Mouse (Mus musculus) liver, postnatal 0 days (tissue): Measurements from ENCODE around the gene Rdh9. TPM values are rescaled to one million over a fixed set of nuclear protein-coding genes. Genes with fewer than 3 reads are reported as not detected.
"Not testable (repeated sequence)": the region's sequence is repeated elsewhere in the genome, so short reads cannot be mapped to it uniquely, and the experiment has no call there.

Experiments used
- ATAC-seq: fragments of 200-750 bp; cut with Nextera tagmentation; 2 replicates; pipeline ENCODE4 v1.8.0; 2017; ENCODE audit warnings: mild to moderate bottlenecking, moderate library complexity
- DNase-seq: peaks from one replicate; pipeline ENCODE4 v3.0.0-alpha.2; 2016
- H3K27ac ChIP-seq: fragments of 300-500 bp; sonication (generic); 2 replicates; pipeline ENCODE4 v1.5.1; 2014; ENCODE audit warnings: antibody characterized with exemption, moderate library complexity, mild to moderate bottlenecking, low read depth
- H3K27me3 ChIP-seq: fragments of 300-500 bp; sonication (generic); 2 replicates; pipeline ENCODE4 v1.6.1; 2014; ENCODE audit warnings: low read length, control low read depth, mixed read lengths; ENCODE audit not compliant: insufficient read depth
- H3K36me3 ChIP-seq: fragments of 300-500 bp; sonication (generic); replicated peaks from 2 replicates; pipeline ENCODE4 v1.6.1; 2014; ENCODE audit warnings: mild to moderate bottlenecking, control low read depth, low read length, moderate library complexity, mixed read lengths; ENCODE audit not compliant: insufficient read depth
- H3K4me1 ChIP-seq: fragments of 300-500 bp; sonication (generic); 2 replicates; pipeline ENCODE4 v1.6.1; 2014; ENCODE audit warnings: antibody characterized with exemption, mild to moderate bottlenecking, control low read depth; ENCODE audit not compliant: insufficient read depth
- H3K4me2 ChIP-seq: fragments of 300-500 bp; sonication (generic); 2 replicates; pipeline ENCODE4 v1.6.1; 2014; ENCODE audit warnings: low read depth, mild to moderate bottlenecking, low read length, moderate library complexity, mixed read lengths
- H3K4me3 ChIP-seq: fragments of 300-500 bp; sonication (generic); 2 replicates; pipeline ENCODE4 v1.5.1; 2014; ENCODE audit warnings: low read depth, low read length
- H3K9ac ChIP-seq: fragments of 300-500 bp; sonication (generic); replicated peaks from 2 replicates; pipeline ENCODE4 v1.6.1; 2014; ENCODE audit warnings: mild to moderate bottlenecking, moderate library complexity
- H3K9me3 ChIP-seq: fragments of 300-500 bp; sonication (generic); 2 replicates; pipeline ENCODE4 v1.6.1; 2016; ENCODE audit warnings: mild to moderate bottlenecking, control low read depth, low read length, mixed read lengths
- CTCF ChIP-seq: sonication (generic); IDR thresholded peaks from 2 replicates; pipeline ENCODE4 v1.5.1; 2016; ENCODE audit warnings: antibody characterized with exemption, low read depth
- EP300 ChIP-seq: IDR thresholded peaks from 2 replicates; pipeline ENCODE4 v1.6.1; 2016; ENCODE audit warnings: antibody characterized with exemption, low read depth, mild to moderate bottlenecking
- WGBS: fragments of 180-500 bp; shearing (Covaris S2); extraction: QIAGEN DNeasy Blood & Tissue Kit; methylation state at CpG from one replicate; pipeline ENCODE4 v1.1.7; 2014; ENCODE audit not compliant: insufficient replicate concordance; 5-methylcytosine and 5-hydroxymethylcytosine counted together
- polyA plus RNA-seq: library from polyadenylated mRNA; unstranded; fragments of >200 nt; fragmentation: Nextera tagmentation; extraction: Ambion mirVana; gene quantifications from 2 replicates; pipeline ENCODE4 v1.2.1, GENCODE M21; 2015

Rdh9 gene
- polyA plus RNA-seq, 1 experiment from 2014 or later: 15.7 TPM

- Histone ChIP-seq H3K9me3 (no peaks in the 10 kb centered on the region), H3K36me3 (no peaks in the 10 kb centered on the region), H3K9ac (no peak overlapping the region), H3K27me3 (no peaks in the 10 kb centered on the region), H3K4me2 (no peak overlapping the region), H3K4me1 (peaks cover 12% of the 10 kb centered on the region), H3K27ac (peak overlapping the region; percentile 72), H3K4me3 (no peak overlapping the region)
- DNase-seq (peak; percentile 50), ATAC-seq (peak; percentile 84)
- no peak for TF ChIP-seq CTCF
- 0 out of 2 replicates have a peak, but pooled peaks have one; percentile 32 for TF ChIP-seq EP300
- WGBS: 50% methylated on average over 12 of the region's 12 CpGs
These were observed 12.1 kb upstream of the Rdh9 start for GRCm38 (mm10) chr10:127763914-127764680.

GRCm38 (mm10) chr10:127766564-127766963, 9.6 kb upstream of the Rdh9 start:
- no peak overlapping the region for H3K9ac ChIP-seq
- no peak overlapping the region for H3K4me3 ChIP-seq
- TF ChIP-seq EP300 (no peak), CTCF (no peak)
- no peaks in the 10 kb centered on the region for H3K36me3 ChIP-seq
- ATAC-seq (no peak), DNase-seq (peak; percentile 1)
- peaks cover 5% of the 10 kb centered on the region; the same call in 1 of the 2 replicates for H3K4me1 ChIP-seq
- no peaks in the 10 kb centered on the region for H3K27me3 ChIP-seq
- H3K27ac ChIP-seq: no peak overlapping the region
- 85% methylated on average over 1 of the region's 1 CpGs for WGBS
- no peak overlapping the region for H3K4me2 ChIP-seq
- no peaks in the 10 kb centered on the region for H3K9me3 ChIP-seq

- not testable (repeated sequence) for H3K27me3 ChIP-seq, ATAC-seq, H3K4me1 ChIP-seq, H3K27ac ChIP-seq, H3K9me3 ChIP-seq, DNase-seq, H3K4me3 ChIP-seq, H3K4me2 ChIP-seq, H3K9ac ChIP-seq, H3K36me3 ChIP-seq
- 92% methylated on average over 17 of the region's 17 CpGs for WGBS
These were observed 6.1 kb downstream of the Rdh9 start for GRCm38 (mm10) chr10:127782321-127782720.

- not testable (repeated sequence) for H3K27me3 ChIP-seq, H3K36me3 ChIP-seq, H3K4me3 ChIP-seq, H3K9ac ChIP-seq, H3K4me2 ChIP-seq, DNase-seq, H3K9me3 ChIP-seq, H3K4me1 ChIP-seq, H3K27ac ChIP-seq, ATAC-seq
- 69% methylated on average over 1 of the region's 1 CpGs for WGBS
These were observed 9.2 kb downstream of the Rdh9 start for GRCm38 (mm10) chr10:127785411-127785810.

GRCm38 (mm10) chr10:127799295-127799694, 23.1 kb downstream of the Rdh9 start:
- Histone ChIP-seq H3K9me3 (no peaks in the 10 kb centered on the region), H3K27me3 (no peaks in the 10 kb centered on the region), H3K36me3 (no peaks in the 10 kb centered on the region), H3K9ac (no peak overlapping the region), H3K27ac (no peak overlapping the region), H3K4me1 (no peaks in the 10 kb centered on the region), H3K4me3 (no peak overlapping the region), H3K4me2 (no peak overlapping the region)
- ATAC-seq (no peak), DNase-seq (no peak)
- WGBS: 53% methylated on average over 1 of the region's 1 CpGs
- no peak for TF ChIP-seq EP300
- no peak for TF ChIP-seq CTCF

- Histone ChIP-seq H3K27ac (no peak within 1 kb of the TSS), H3K4me3 (no peak within 1 kb of the TSS), H3K9ac (no peak within 1 kb of the TSS), H3K27me3 (no peaks in the 10 kb centered on the region), H3K4me1 (no peaks in the 10 kb centered on the region), H3K9me3 (no peaks in the 10 kb centered on the region), H3K36me3 (no peaks in the 10 kb centered on the region), H3K4me2 (no peak within 1 kb of the TSS)
- no peak for DNase-seq
- 73% methylated on average over 6 of the region's 6 CpGs for WGBS
- TF ChIP-seq EP300 (no peak), CTCF (no peak)
- peak; percentile 54; the same call in 1 of the 2 replicates for ATAC-seq
These were observed 24.7 kb downstream of the Rdh9 start, which contains the start of gene Rdh16 for GRCm38 (mm10) chr10:127800891-127801290. Rdh16 (plus strand) TSS chr10:127801152.

GRCm38 (mm10) chr10:127801612-127802011, 25.4 kb downstream of the Rdh9 start:
- no peaks in the 10 kb centered on the region for H3K27me3 ChIP-seq
- H3K27ac ChIP-seq: no peak overlapping the region
- H3K4me3 ChIP-seq: no peak overlapping the region
- no peak overlapping the region for H3K9ac ChIP-seq
- no peak overlapping the region for H3K4me2 ChIP-seq
- TF ChIP-seq CTCF (no peak), EP300 (no peak)
- WGBS: 74% methylated on average over 2 of the region's 2 CpGs
- H3K4me1 ChIP-seq: no peaks in the 10 kb centered on the region
- H3K36me3 ChIP-seq: no peaks in the 10 kb centered on the region
- DNase-seq: no peak
- ATAC-seq: no peak
- H3K9me3 ChIP-seq: no peaks in the 10 kb centered on the region
